ENCODE assay signal across 12 mouse cellular contexts in genomic region chr10:96486724-96487123, GRCm38 (mm10).
"Had no signal": no experiment of that assay in that cellular context is flagged by ENCODE, and none has a peak within 500 bp of the region (broad histone marks: within the 10 kb centered on the region; RNA-seq: fewer than 3 reads in every experiment).

No protein-coding gene starts in this region.

- DNase-seq: retina, postnatal 1 day; right cerebral cortex, adult 18-20 months; right cerebral cortex, postnatal 14 days; right cerebral cortex, postnatal 25 days; right cerebral cortex, postnatal 4 days; spleen, adult 18-20 months; thymus, adult 18-20 months; thymus, adult 2 months; thymus, postnatal 14 days; thymus, postnatal 25 days; thymus, postnatal 36 days; thymus, postnatal 4 days had no signal
